Mouse (Mus musculus): ENCODE data around the gene Vmn2r56.
"Not testable (repeated sequence)": the region's sequence is repeated elsewhere in the genome, so short reads cannot be mapped to it uniquely, and the experiment has no call there.

GRCm38 (mm10) chr7:12684903-12685302 is 49.9 kb downstream of the Vmn2r56 start, which contains the start of gene Vmn2r55:
- TF ChIP-seq POLR2A (IDR thresholded peaks at IDR 0.05; ENCODE audit: low read depth, low read length); CTCF (IDR thresholded peaks at IDR 0.05; ENCODE audit: extremely low read depth, insufficient read length, insufficient replicate concordance, low read depth, low read length): not testable (repeated sequence)
